Mouse (Mus musculus): Measurements from ENCODE around the gene Gm47996.
"Not testable (repeated sequence)": the region's sequence is repeated elsewhere in the genome, so short reads cannot be mapped to it uniquely, and the experiment has no call there.

The Gm47996 gene

DNA sequence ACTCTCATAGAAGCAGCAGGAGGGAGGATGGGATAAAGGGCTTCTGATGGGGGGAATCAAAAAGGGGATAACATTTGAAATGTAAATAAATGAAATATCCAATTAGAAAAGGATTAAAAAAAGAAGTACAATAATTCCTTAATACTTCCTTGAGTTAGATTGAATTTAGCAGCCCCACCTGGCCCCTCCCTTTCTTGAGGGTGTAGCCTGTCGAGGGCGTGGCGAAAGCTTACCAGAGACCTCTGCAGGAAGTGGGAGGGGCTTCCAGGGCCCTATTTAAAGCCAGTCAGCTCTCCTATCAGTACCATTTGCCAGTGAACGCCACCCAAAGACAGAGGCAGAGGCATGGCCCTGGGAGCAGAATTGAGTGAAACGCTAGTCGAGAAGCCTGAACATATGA lies 6.1 kb upstream of the Gm47996 start, which contains the start of gene 3110040M04Rik:
3110040M04Rik (plus strand) TSS at position 304 of the 400 bp plus-strand sequence.
- not testable (repeated sequence) for DNase-seq (ENCODE audit: low spot score in 2 of 2)

DNA sequence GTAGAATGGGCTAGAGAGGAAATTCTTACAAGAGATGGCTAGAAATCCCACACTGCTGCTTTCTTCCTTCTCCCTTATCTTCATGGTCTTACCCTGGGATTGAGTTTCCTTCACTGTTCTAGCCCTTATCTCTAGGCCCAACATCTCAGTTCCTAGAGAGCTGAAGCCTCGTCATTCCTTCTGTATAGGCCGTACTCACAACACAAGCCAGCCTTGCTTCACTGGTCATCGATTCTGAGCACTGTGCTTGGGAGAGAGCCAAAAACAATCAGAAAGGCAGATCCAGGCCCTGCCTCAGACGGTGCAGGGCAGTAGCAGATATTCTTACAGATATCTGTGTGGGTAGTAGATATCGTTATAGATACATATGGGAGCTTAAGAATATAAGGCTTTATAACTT lies 1.4 kb upstream of the Gm47996 start:
- DNase-seq (ENCODE audit: low spot score in 2 of 2): not testable (repeated sequence)

DNA sequence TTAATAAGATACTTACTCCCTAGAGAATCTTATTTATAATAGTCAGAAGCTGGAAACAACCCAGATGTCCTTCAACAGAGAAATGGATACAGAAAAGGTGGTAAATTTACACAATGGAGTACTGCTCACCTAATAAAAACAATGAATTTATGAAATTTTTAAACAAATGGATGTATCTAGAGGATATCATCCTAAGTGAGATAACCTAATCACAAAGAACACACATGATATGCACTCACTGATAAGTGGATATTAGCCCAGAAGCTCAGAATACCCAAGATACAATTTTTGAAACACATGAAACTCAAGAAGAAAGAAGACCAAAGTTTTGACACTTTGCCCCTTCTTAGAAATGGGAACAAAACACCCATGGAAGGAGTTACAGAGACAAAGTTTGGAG lies 987 bp upstream of the Gm47996 start:
- not testable (repeated sequence) for DNase-seq (ENCODE audit: low spot score in 2 of 2)

DNA sequence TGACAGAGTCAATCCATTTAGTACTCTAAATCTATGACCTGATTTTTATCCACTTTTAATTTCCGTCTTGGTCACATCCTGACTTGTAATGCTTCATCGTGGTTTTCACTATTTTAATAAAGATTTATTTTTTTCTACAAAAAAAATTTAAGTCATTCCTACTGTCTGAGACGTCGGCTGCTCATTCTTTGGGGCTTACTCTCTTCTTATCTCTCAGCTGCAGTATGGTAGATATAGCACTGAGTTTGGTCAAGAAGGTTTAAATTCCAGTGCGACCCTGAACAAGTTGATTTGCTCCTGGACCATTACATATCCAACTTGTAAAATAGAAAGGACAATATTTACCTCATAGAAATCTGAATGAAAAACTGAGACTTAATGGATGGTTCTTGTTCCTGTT lies 1.7 kb downstream of the Gm47996 start:
- not testable (repeated sequence) for DNase-seq (ENCODE audit: low spot score in 2 of 2)

DNA sequence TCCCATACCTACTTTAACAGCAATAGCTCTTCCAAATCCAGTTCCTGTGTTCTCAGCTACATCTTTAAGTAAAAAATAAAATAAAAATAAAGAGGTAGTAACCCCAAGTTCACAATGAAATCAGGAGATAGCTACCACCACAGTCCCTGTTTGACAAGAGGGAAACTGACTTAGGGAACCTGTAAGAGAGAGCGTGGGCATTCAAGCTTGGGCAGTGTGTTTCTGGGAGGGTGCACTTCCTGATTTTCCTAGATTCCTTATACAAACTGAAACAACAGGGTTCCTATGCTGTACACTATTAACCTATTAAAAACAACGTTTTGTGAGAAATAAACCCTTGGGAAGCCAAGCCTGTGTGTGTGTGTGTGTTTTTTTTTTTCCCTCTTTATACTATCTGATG lies 4.9 kb downstream of the Gm47996 start:
- DNase-seq (ENCODE audit: low spot score in 2 of 2): no peak

DNA sequence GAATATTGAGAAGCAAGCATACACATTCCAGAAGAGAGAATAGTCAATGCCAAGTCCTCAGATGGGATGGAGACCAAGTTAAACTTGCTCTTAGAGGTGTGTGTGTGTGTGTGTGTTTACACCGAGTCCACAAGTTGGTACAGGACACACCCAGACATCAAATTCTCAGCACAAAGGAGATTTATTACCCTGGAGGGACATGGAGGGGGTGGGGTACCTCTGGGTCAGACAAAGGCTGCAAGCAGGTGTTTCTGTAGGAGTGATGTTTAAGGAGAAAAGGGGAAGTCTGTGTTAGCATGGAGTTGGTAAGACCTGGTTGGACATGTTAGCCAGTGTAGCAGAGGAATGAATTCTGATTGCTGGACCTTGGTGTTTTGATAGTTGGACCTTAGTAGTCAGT lies 6.1 kb downstream of the Gm47996 start:
- DNase-seq (ENCODE audit: low spot score in 2 of 2): no peak

DNA sequence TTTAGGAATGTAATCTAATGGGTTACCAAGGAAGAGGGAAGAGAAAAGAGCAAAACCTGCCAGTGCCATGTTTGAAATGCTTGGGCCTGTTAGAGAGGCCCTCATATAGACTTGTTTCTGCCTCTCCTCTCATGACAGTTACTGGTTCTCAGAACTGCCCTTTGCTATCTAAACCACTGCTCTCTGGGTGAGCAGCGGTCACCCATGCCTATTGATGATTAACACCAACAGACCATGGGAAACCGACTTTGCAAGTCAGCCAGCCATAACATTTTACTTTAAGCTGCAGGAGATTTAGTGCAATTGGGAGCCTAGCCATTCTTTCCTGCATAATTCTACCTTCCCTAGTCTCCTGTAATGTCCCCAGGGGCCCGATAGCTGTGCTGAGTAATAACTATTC lies 6.5 kb downstream of the Gm47996 start:
- DNase-seq (ENCODE audit: low spot score in 2 of 2): no peak

DNA sequence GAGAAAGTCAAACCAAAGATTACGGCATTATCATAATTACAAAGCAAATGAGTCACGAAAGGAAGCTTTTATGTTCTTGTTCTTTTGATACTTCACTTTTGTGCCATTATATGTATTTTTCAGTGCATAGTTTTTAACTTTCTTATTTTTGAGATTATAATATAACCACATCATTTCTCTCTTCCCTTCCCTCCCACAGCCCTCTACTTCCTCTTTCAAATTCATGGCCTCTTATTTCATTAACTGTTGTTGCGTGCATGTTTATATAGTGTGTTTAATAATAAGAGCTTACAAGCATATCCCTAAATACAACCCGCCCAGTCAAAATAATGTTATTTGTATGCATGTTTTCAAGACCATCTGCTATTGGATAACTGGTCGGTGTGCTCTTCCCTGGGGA lies 9.1 kb downstream of the Gm47996 start:
- DNase-seq (ENCODE audit: low spot score in 2 of 2): no peak

DNA sequence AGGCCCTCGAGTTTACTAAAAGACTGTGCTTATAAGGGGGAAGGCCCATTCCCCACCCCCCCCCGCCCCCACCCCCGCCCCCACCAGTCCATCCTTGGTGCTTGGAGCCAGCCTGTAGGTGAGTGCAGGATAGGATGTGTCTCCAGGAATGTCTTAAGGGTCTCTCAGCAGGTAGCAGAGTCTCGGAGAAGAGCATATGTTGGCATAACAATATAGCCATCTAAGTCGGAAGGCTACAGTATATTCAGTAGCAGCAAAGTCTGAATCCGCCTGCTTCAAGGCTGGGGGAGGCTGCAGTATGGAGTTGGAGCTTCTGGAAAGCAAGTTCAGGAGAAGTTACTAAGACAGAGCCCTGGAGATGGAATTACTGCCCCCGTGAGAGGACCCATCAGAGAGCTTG lies 10.2 kb downstream of the Gm47996 start:
- no peak for DNase-seq (ENCODE audit: low spot score in 2 of 2)

DNA sequence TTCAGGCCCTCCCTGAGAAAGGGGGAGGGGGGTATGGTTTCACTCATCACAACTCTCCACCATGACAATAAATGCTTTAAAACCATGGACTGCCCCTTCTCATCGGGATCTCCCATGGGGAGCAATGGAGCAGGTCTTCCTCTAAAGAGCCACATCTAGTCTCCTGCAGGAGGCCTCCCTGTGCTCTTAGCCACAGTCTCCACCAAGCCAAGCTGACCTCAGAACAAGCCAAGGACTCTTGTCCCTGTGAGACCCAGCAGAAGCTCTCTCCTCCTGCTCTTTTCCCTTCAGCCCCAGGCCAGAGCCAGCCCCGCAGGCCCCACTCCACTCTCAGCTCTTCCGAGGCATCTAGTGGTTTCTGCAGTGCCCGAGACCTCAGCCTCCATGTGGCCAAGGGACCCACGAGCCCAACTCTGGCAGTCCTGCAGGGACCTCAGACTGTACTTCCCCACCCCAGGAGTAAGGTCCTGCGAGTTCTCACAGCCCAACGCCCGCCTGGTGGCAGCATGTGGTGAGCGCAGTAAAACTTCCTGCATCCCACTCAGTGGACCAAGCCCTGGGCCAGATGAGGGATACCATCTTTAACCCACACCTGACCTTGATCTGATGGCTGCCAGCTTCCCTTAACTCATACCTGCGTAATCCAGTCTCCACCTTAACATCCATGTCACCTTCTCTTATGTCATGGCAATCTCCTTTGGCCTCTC lies 12.8 kb downstream of the Gm47996 start:
- no peak for DNase-seq (ENCODE audit: low spot score in 2 of 2)

DNA sequence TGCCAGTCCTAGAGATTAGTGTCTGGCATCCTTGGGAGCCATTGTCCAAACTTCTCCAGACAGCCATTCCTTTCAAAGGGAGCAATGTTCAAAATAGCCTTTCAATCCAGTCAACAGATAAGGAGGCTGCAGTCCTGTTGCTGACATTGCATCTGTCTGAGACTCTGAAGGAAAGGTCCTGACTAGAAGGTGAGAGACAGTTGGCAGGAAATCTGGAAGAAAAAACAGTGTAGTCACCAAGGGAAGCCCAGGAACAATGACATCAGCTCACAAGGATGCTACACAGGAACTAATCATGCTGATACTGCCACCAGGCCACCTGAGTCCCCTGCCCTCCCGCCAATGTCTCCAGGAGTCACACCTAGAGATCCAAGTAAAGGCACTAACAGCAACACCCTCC lies 13.4 kb downstream of the Gm47996 start:
- no peak for DNase-seq (ENCODE audit: low spot score in 2 of 2)

DNA sequence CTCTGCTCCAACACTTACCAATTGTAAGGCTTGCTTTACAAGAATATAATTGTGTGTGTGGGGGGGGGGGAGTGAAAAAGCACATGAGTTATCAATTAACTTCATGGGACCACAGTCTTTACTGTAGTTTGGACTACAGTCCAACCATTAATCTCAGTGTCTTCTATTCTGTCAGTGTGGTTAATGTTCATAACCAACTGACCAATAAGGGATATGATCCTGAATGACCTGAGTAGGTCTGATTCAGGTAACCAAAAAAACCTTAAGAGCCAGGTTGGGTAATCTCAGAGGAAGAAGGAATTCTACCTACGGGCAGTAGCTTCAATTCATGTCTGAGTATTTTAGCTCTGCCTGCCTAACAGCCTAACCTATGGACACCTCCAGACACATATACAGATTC lies 14.6 kb downstream of the Gm47996 start:
- no peak for DNase-seq (ENCODE audit: low spot score in 2 of 2)

DNA sequence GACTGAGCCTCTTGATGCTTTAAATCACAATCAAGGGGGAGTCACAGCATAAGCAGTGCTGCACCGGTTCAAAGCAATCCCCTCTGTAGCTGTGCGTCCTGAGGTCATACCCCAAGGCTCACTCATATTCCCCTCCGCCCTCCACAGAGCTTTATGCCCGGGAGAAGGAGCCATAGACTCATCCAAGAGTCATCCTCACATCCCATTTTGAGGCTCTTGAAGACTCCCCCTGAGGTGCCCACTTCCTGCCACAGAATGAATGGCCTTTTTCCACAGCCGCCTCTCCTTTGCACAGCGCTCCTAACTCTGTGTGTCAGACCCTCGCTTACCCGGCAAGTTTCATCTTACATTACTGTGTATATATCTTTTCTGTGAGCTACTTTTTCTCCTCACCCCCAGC lies 17.6 kb downstream of the Gm47996 start:
- DNase-seq (ENCODE audit: low spot score in 2 of 2): no peak

DNA sequence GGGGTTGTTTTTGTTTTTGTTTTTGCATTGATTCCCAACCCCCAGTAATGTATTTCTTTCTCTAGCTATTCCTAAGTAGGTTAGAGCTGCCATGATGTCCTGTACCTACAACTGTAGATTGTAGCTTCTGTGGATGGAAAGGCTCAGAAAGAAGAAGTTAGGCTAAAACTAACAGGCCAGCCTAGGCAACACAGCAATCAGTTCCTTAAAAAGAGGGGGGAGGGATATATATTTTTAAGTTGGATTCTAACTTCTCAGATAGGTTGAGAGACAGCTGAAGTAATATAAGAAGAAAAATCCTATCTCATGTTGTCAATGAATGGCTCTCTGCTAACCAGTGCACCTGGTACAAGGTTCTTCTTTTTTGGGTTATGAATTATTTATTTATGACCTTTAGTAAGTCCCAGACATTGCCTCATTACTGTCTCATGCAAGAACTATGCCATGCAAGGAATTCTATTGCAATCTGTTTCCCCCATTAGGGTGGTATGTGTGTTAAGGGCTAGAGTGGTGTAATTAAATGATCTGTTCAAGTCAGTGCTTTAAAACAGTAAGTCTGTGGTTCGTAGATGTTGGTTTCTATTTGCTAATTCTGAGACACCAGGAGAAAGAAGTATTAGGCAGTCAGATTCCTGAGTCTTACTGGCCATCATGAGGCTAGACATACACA lies 18.5 kb downstream of the Gm47996 start:
- DNase-seq (ENCODE audit: low spot score in 2 of 2): no peak

DNA sequence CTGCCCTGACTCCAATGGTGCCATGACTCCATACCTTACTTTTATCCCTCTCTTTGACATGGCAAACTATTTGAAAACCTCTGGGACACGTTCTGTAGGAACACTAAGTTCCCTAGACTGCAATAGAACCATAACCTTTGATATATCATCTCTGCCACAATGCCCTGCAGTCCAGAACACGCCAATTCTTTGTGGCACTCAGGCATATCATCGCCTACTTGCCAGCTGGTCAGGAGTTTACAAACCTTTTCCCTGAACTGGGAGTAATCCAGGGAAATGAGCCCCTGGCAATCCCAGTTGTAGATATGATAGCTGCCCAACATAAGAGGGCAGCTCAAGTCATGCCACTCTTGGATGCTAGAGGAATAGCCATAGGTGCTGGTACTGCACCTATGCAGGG lies 22.4 kb downstream of the Gm47996 start:
- no peak for DNase-seq (ENCODE audit: low spot score in 2 of 2)

DNA sequence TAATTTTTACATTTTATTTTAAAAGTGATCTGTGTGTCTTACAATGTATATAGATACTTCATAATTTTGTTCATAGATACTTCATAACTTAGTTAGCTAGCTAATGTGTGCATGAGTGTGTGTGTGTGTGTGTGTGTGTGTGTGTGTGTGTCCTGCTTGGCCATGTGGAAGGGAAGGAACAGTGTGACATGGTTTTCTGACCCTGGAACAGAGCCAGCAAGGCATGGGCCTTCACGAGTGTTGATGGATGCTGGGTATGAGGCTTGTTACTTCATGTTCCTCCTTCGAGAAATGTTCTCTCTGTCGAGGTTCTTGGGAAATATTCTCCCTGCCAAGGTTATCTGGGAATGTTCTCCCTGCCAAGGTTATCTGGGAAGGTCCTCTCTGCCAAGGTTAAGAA lies 23.8 kb downstream of the Gm47996 start:
- DNase-seq (ENCODE audit: low spot score in 2 of 2): no peak

DNA sequence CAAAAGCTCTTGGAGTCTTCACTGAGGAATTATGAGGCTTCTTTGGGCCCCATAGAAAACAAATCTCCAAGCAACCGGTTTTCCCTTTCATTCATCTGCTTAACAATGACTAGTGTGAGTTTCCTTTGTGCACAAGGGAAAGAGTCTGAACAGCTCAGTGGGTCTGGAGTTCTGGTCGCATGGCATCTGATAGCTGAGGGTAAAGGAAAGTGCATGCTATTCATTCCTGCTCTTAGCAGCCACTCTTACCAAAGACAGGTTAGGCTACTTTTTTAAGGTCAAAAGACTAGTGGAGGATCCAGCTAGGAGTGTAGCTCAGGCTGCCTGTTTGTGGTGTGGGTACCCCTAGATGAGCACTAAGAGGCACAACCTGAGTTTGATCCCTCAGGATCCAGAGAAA lies 25.6 kb downstream of the Gm47996 start:
- no peak for DNase-seq (ENCODE audit: low spot score in 2 of 2)

DNA sequence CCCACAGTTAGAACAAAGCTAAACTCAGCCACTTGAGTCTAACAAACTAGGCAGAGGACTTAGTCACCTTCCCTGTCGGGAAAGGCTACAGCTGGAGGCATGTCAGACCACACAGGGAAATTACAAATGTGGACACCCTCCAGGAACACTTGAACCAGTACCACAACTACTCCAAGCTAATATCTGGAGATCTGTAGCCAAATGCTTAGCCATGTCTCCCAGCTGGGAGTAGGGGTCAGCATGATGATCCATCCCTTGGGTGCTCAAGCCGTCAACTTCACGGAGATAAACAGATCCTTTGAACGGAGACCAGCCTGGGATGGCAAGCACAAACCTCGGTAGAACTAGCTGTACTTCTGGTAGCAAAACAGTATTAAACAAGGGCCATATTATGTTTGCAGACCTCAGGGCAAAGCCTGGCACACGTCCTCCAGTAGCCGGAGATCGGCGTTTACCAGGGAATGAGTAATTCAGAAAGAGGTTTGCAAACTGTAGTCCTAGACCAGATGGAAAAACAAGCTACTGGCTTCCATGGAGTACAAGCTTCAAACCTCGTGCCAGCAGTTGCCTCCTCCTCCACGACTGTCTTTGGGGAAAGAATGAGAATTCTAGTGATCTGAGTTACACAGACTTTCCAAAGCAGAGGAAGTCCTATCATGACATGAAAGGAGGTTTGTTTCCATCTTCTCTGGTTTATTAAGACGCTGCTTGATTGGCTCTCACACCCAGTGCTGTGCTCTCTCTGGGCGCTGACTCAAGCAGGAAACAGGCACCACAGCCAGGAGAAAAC lies 26.4 kb downstream of the Gm47996 start:
- DNase-seq (ENCODE audit: low spot score in 2 of 2): peak; percentile 12 to 30

DNA sequence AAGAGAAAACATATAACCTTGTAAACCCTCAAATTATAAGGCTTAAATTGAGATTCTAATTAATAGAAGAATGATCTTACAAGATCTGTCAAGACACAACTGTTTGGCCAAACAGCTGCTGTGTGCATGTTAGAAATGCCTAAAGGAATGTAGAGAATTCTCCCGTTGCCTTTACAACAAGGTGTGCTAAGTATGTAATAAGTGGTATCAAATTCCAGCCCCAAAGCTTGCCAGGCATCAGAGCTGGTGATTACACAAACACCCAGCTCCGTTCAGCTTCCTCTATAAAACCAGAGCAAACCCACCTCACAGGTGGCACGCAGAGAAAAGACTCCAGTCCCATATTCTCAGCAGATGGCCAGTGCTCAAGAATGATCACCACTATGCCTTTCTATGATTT lies 27.8 kb downstream of the Gm47996 start:
- no peak for DNase-seq (ENCODE audit: low spot score in 2 of 2)

DNA sequence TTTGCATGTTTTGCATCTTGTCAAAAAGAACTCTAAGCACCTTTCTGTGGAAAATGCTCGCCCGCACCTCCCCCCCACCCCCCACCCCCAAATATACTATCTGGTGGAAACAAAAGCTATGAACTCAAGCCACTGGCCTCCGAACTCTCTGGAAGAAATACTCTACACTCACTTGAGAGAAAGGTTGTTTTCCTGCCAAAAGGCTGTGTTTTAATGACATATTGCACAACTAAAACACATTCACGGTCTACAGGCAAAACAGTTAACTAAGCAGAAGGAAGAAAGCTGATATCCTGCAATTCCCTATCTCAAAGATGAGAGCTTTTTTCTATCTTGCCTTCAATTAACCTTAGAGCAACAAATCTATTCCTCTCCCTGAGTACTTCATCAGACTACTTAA lies 33.4 kb downstream of the Gm47996 start:
- no peak for DNase-seq (ENCODE audit: low spot score in 2 of 2)

DNA sequence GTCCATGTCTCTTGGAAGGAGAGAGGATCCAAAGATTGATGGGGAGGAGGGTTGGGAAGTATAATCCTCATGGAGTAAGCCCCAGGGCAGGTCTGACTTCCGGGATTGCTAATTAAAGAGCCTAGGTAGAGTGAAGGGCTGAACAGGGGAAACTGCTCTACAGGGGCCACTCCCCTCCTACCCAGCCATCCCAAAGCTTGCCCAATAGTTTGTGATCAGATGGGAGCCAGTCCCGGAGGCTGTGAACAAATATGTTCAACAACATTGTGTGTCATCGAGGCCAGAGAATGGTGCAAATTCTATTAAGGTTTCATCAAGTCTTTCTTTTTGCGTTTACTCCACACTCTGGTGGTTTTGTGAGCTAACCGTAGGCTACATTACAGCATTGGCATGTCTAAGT lies 34.1 kb downstream of the Gm47996 start:
- no peak for DNase-seq (ENCODE audit: low spot score in 2 of 2)

DNA sequence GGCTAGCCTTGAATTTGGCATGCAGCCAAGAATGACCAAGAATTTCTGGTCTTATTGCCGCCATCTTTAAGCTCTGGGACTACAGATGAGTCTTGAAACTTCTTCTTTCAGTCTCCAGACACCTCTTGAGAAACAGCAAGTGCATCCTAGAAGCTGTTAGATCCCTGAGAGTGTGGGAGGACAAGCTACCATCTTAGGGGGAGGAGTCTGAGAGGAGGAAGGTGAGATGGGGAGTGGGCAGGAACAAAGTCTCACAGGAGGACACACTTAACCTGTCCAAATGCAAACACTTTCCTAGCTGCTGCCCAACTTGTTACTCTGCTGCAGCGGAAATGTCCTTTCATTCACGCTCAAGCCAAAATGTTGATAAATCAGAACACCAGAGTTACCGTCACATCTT lies 34.8 kb downstream of the Gm47996 start:
- no peak for DNase-seq (ENCODE audit: low spot score in 2 of 2)

DNA sequence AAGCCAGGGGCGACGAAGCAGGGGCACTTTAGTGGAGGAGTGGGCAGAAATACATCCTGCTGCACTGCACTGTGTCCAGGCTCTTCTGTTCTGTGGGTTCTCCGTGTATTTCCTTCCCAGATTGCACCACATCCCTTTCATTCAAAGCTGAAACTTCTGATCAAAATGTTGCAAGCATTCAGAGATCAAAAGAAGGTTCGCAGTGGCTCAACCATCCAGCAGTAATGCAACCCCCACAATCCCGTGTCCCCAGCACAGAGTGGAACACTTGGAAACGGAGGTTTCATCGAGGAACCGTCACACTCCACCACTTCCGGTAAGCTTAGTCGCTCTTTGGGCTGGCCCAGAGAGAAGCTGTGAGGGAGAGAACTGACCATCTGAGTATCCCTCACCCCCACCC lies 35.2 kb downstream of the Gm47996 start:
- no peak for DNase-seq (ENCODE audit: low spot score in 2 of 2)

Data from right cerebral cortex, adult 2 months (tissue).